Comparison of ENCODE assay signal across 8 mouse cellular contexts in genomic region chr2:27677411-27678310, GRCm38 (mm10). TPM values are rescaled to one million over a fixed set of nuclear protein-coding genes. Genes with fewer than 3 reads are reported as not detected.
A peak's percentile ranks its signal among the peaks of the same experiment; 100 is the strongest.
DNase-seq lines count a peak whose midpoint lies in the region; ATAC-seq and TF ChIP-seq lines count a peak whose summit lies in the region.

No protein-coding gene starts in this region.

- H3K4me2 ChIP-seq in forebrain, embryonic 11.5 days (ENCODE audit: low read depth, low read length, severe bottlenecking), result peak overlapping the region; percentile 92
- H3K4me2 ChIP-seq in hindbrain, embryonic 12.5 days (replicated peaks), result peak overlapping the region; percentile 86

- no peak for TF ChIP-seq CTCF in liver, adult 2 months (IDR thresholded peaks at IDR 0.05; ENCODE audit: low read depth, low read length)

- peaks cover 49% of the 10 kb centered on the region for H3K79me2 ChIP-seq in liver, adult 2 months (ENCODE audit: control insufficient read depth, insufficient read depth, low read length)

- H3K9me3 ChIP-seq in forebrain, embryonic 11.5 days (ENCODE audit: control insufficient read depth, low read length), result no peaks in the 10 kb centered on the region
- no peaks in the 10 kb centered on the region for H3K9me3 ChIP-seq in hindbrain, embryonic 12.5 days (replicated peaks)

- ATAC-seq in forebrain, embryonic 11.5 days (replicated peaks; ENCODE audit: low FRiP score), result peak; percentile 42
- ATAC-seq in hindbrain, embryonic 12.5 days (ENCODE audit: low FRiP score), result peak; percentile 23

- no peaks in the 10 kb centered on the region for H3K36me3 ChIP-seq in forebrain, embryonic 11.5 days (ENCODE audit: control insufficient read depth, insufficient read depth, low read length)
- no peaks in the 10 kb centered on the region for H3K36me3 ChIP-seq in hindbrain, embryonic 12.5 days
- no peaks in the 10 kb centered on the region for H3K36me3 ChIP-seq in liver, adult 2 months (ENCODE audit: control insufficient read depth, insufficient read depth, low read length)

- H3K27ac ChIP-seq in forebrain, embryonic 11.5 days (ENCODE audit: low read depth, low read length), result peak overlapping the region; percentile 75
- H3K27ac ChIP-seq in hindbrain, embryonic 12.5 days, result peak overlapping the region; percentile 92
- peak overlapping the region; percentile 97 for H3K27ac ChIP-seq in liver, adult 2 months (replicated peaks; ENCODE audit: insufficient read depth, low read depth, low read length)

- H3K4me3 ChIP-seq in forebrain, embryonic 11.5 days (ENCODE audit: low read depth, low read length), result peak overlapping the region; percentile 88
- H3K4me3 ChIP-seq in hindbrain, embryonic 12.5 days, result peak overlapping the region; percentile 88
- H3K4me3 ChIP-seq in liver, adult 2 months (ENCODE audit: insufficient read depth, low read depth, low read length), result peak overlapping the region; percentile 84

- DNase-seq in ovary, postnatal 14 days (ENCODE audit: low spot score), result peak; percentile 43
- no peak for DNase-seq in ovary, adult 18-20 months (ENCODE audit: low spot score)
- peak; percentile 58 to 73 for DNase-seq in adrenal gland, postnatal 36 days
- DNase-seq in forebrain, embryonic 11.5 days (ENCODE audit: low spot score), result peak; percentile 81
- no peak for DNase-seq in liver, adult 2 months (ENCODE audit: extremely low read depth, low read depth, low spot score)
- peak; percentile 77 for DNase-seq in neural tube, embryonic 10.5 days (ENCODE audit: extremely low spot score, low spot score)
- DNase-seq in adipocyte (ENCODE audit: low spot score), result no peak

- 0 out of 2 replicates have a peak, but pooled peaks have one; percentile 18 for TF ChIP-seq POLR2A in liver, adult 2 months (IDR thresholded peaks at IDR 0.05; ENCODE audit: extremely low read depth, insufficient read depth, low read length)

- peaks cover 34% of the 10 kb centered on the region for H3K4me1 ChIP-seq in forebrain, embryonic 11.5 days (replicated peaks; ENCODE audit: control insufficient read depth, insufficient read depth, low read length)
- peaks cover 55% of the 10 kb centered on the region for H3K4me1 ChIP-seq in hindbrain, embryonic 12.5 days
- H3K4me1 ChIP-seq in liver, adult 2 months (ENCODE audit: control insufficient read depth, insufficient read depth, low read length), result peaks cover 45% of the 10 kb centered on the region

- H3K27me3 ChIP-seq in forebrain, embryonic 11.5 days (ENCODE audit: control insufficient read depth, insufficient read depth, low read length), result no peaks in the 10 kb centered on the region; the same call in 1 of the 2 replicates
- 0 out of 2 replicates have a peak, but pooled peaks cover 3% of the 10 kb centered on the region for H3K27me3 ChIP-seq in hindbrain, embryonic 12.5 days
- H3K27me3 ChIP-seq in liver, adult 2 months (ENCODE audit: control insufficient read depth, insufficient read depth, low read length), result no peaks in the 10 kb centered on the region

- under 1% methylated on average over 62 of the region's 77 CpGs for WGBS in forebrain, embryonic 11.5 days
- WGBS in hindbrain, embryonic 12.5 days, result under 1% methylated on average over 60 of the region's 77 CpGs
- WGBS in liver, adult 2 months, result under 1% methylated on average over 77 of the region's 77 CpGs

- H3K9ac ChIP-seq in forebrain, embryonic 11.5 days (ENCODE audit: low read length), result peak overlapping the region; percentile 92
- H3K9ac ChIP-seq in hindbrain, embryonic 12.5 days, result peak overlapping the region; percentile 93
- peak overlapping the region; percentile 94 for H3K9ac ChIP-seq in liver, adult 2 months (ENCODE audit: low read depth, low read length)

RNA-seq across cellular contexts. Expression of gene Rxra, which starts 1.4 kb away (rescaled TPM):
- total RNA-seq in adrenal gland, postnatal 36 days (2021), result 10 to 100 TPM; 49.2 to 51.4 TPM
- polyA plus RNA-seq in forebrain, embryonic 11.5 days (2014; fragmentation: Nextera tagmentation; extraction: Ambion mirVana), result 6.5 and 6.9 TPM in 2 replicates
- 11.1 and 11.2 TPM in 2 replicates for polyA plus RNA-seq in hindbrain, embryonic 12.5 days (2016; fragmentation: Nextera tagmentation; extraction: Ambion mirVana)
- total RNA-seq in liver, adult 2 months (2014; rRNA removed), result 108 and 124 TPM in 2 replicates
- 303 and 313 TPM in 2 replicates for polyA plus RNA-seq in liver, adult 2 months (2012; rRNA removed)

Comparison
In these comparisons a context has a peak if more than half of its experiments do, and no peak if none do; other contexts are left out.
1. DNase-seq: peak in ovary, postnatal 14 days (single experiment), adrenal gland, postnatal 36 days (2 of 2), forebrain, embryonic 11.5 days (single experiment) and neural tube, embryonic 10.5 days (single experiment); none in ovary, adult 18-20 months (single experiment), liver, adult 2 months (single experiment) and adipocyte (single experiment).
2. RNA of gene Rxra, which starts 1.4 kb away (polyA plus RNA-seq): 303 to 313 TPM in liver, adult 2 months; 11.1 to 11.2 TPM in hindbrain, embryonic 12.5 days and 6.5 to 6.9 TPM in forebrain, embryonic 11.5 days; every median in the first group is over 10 times any median in the second.
3. Peak in every context shown above with its lines, with median percentiles within 50 percentile points of each other: H3K27ac ChIP-seq, H3K4me3 ChIP-seq and H3K9ac ChIP-seq.